Mouse (Mus musculus) embryonic facial prominence, embryonic 12.5 days (tissue): ENCODE measurements at regions not wholly inside any gene's neighbourhood (a gene's known extent, or its start where the extent isn't known, plus 50 kb on each side); places are given as distances from the start of the nearest gene placed in this dataset.

ENCODE experiments used
- ATAC-seq: fragments of 200-750 bp; cut with Nextera tagmentation; 2 replicates; pipeline ENCODE4 v1.8.0; 2017; ENCODE audit not compliant: insufficient number of reproducible peaks, insufficient read depth, low FRiP score, low TSS enrichment
- H3K27ac ChIP-seq: fragments of 300-500 bp; sonication (generic); 2 replicates; pipeline ENCODE4 v1.5.1; 2016; ENCODE audit warnings: mild to moderate bottlenecking
- H3K27me3 ChIP-seq: fragments of 300-500 bp; sonication (generic); 2 replicates; pipeline ENCODE4 v1.6.1; 2016; ENCODE audit warnings: mild to moderate bottlenecking, moderate library complexity
- H3K36me3 ChIP-seq: fragments of 300-500 bp; sonication (generic); 2 replicates; pipeline ENCODE4 v1.6.1; 2016; ENCODE audit warnings: mild to moderate bottlenecking
- H3K4me1 ChIP-seq: fragments of 300-500 bp; sonication (generic); 2 replicates; pipeline ENCODE4 v1.6.1; 2016
- H3K4me2 ChIP-seq: fragments of 300-500 bp; sonication (generic); replicated peaks from 2 replicates; pipeline ENCODE4 v1.6.1; 2016; ENCODE audit warnings: mild to moderate bottlenecking, moderate library complexity
- H3K4me3 ChIP-seq: fragments of 300-500 bp; sonication (generic); 2 replicates; pipeline ENCODE4 v1.5.1; 2016; ENCODE audit warnings: mild to moderate bottlenecking
- H3K9ac ChIP-seq: fragments of 300-500 bp; sonication (generic); 2 replicates; pipeline ENCODE4 v1.6.1; 2016; ENCODE audit warnings: mild to moderate bottlenecking, moderate library complexity
- H3K9me3 ChIP-seq: fragments of 300-500 bp; sonication (generic); 2 replicates; pipeline ENCODE4 v1.6.1; 2016; ENCODE audit warnings: mild to moderate bottlenecking, moderate library complexity
- WGBS: fragments of 180-500 bp; shearing (Covaris S2); methylation state at CpG from one replicate; pipeline ENCODE4 v1.1.7; 2016; 5-methylcytosine and 5-hydroxymethylcytosine counted together

- Histone ChIP-seq H3K4me3 (no peak overlapping the region), H3K27me3 (no peaks in the 10 kb centered on the region), H3K9ac (no peak overlapping the region), H3K27ac (no peak overlapping the region), H3K4me2 (no peak overlapping the region), H3K9me3 (no peaks in the 10 kb centered on the region), H3K36me3 (no peaks in the 10 kb centered on the region), H3K4me1 (no peaks in the 10 kb centered on the region)
- no peak for ATAC-seq
- WGBS = 92% methylated on average over 3 of the region's 3 CpGs
Observed at GRCm38 (mm10) chr13:37693617-37694016, 84.6 kb upstream of the Rreb1 start.

- Histone ChIP-seq H3K27me3 (no peaks in the 10 kb centered on the region), H3K27ac (no peak overlapping the region), H3K4me2 (no peak overlapping the region), H3K36me3 (no peaks in the 10 kb centered on the region), H3K4me3 (no peak overlapping the region), H3K9ac (no peak overlapping the region), H3K9me3 (no peaks in the 10 kb centered on the region), H3K4me1 (no peaks in the 10 kb centered on the region)
- ATAC-seq = no peak
- 63% methylated on average over 1 of the region's 1 CpGs for WGBS
Observed at GRCm38 (mm10) chr13:37704475-37704874, 73.7 kb upstream of the Rreb1 start.

DNA sequence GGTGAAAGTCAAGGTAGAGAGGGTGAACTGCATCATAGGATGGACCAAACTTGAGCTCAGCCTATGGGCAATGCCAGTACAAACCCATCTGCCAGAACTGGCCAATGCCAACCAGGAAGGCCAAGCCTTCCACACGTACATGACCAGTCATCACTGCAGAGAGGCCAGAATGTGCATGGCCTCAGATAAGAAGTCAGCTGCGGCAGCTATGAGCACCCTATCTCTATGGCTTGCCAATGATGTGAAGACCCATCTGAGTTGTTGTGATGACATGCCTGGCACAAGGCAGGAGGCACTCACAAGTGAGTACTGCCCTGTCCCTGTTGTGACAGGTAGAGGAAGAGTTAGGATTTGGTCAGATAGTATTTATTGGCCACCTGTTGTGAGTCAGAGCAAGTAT is 72.7 kb upstream of the Rreb1 start:
- no peaks in the 10 kb centered on the region for H3K9me3 ChIP-seq
- H3K9ac ChIP-seq = no peak overlapping the region
- 85% methylated on average over 2 of the region's 2 CpGs for WGBS
- no peak overlapping the region for H3K4me3 ChIP-seq
- no peak overlapping the region for H3K4me2 ChIP-seq
- ATAC-seq = no peak
- no peaks in the 10 kb centered on the region for H3K4me1 ChIP-seq
- no peak overlapping the region for H3K27ac ChIP-seq
- no peaks in the 10 kb centered on the region for H3K27me3 ChIP-seq
- no peaks in the 10 kb centered on the region for H3K36me3 ChIP-seq

DNA sequence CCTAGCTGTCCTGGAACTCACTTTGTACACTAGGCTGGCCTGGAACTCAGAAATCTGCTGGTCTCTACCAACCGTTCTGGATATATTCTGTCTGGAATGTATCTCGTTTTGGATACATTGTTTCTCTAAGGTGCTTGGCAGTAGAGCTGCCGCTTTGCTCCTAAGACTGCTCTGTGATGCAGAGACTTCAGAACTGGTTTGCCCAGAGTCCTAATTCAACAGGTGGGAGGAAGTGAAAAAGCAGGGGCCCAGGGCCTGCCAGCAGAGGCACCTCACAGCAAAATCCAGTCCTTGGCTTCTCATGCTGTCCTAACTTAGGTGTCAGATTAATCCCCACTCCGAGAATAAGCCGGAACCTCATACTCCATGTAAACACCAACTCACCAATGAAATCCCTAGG is 67.3 kb upstream of the Rreb1 start:
- no peak overlapping the region for H3K9ac ChIP-seq
- 79% methylated on average over 5 of the region's 5 CpGs for WGBS

GRCm38 (mm10) chr13:37712908-37713496 is 65.2 kb upstream of the Rreb1 start:
- ATAC-seq = no peak
- Histone ChIP-seq H3K27ac (no peak overlapping the region), H3K4me1 (no peaks in the 10 kb centered on the region), H3K4me3 (no peak overlapping the region), H3K9me3 (no peaks in the 10 kb centered on the region), H3K36me3 (no peaks in the 10 kb centered on the region), H3K9ac (no peak overlapping the region), H3K4me2 (no peak overlapping the region), H3K27me3 (no peaks in the 10 kb centered on the region)
- 79% methylated on average over 4 of the region's 4 CpGs for WGBS

More for the DNA sequence above, 67.3 kb upstream of the Rreb1 start:
- Histone ChIP-seq H3K36me3 (no peaks in the 10 kb centered on the region), H3K4me3 (no peak overlapping the region), H3K27ac (no peak overlapping the region), H3K4me2 (no peak overlapping the region), H3K9me3 (no peaks in the 10 kb centered on the region), H3K4me1 (no peaks in the 10 kb centered on the region), H3K27me3 (no peaks in the 10 kb centered on the region)
- no peak for ATAC-seq

DNA sequence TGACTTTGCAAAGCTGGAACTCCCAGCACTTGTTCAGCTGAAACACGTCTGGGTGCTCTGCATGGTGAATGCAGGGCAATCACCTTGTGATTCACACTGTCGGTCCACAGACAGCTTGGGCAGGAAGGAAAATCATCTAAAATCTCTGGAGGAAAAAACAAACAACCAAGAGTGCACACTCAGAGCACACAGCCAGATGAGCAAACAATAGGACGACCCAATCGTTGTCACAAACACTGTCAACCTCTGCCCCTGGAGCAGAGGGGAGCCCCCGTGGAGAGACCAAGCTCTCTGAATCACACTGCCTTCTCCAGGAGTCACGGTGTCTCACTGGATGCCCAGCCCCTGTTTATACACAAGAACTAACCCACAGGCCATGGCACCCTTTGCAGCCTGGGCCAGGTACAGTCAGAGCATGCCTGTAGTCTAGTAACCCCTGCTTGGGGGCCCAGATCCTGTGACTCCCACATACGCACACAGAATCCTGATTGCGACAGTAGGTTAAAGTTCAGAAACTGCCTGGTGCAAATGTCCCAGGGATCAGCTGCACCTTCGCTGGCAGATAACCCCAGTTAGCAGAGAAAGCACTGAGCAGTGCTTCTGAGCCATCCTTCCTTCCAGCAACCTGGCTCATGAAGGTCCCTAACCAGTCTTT is 63.0 kb upstream of the Rreb1 start:
- no peak overlapping the region for H3K4me3 ChIP-seq
- no peak overlapping the region for H3K4me2 ChIP-seq
- H3K27ac ChIP-seq = no peak overlapping the region
- no peak for ATAC-seq
- H3K9me3 ChIP-seq = no peaks in the 10 kb centered on the region
- no peaks in the 10 kb centered on the region for H3K27me3 ChIP-seq
- no peaks in the 10 kb centered on the region for H3K36me3 ChIP-seq
- no peak overlapping the region for H3K9ac ChIP-seq
- no peaks in the 10 kb centered on the region for H3K4me1 ChIP-seq
- WGBS = 48% methylated on average over 9 of the region's 9 CpGs

GRCm38 (mm10) chr13:37715770-37716693 is 62.2 kb upstream of the Rreb1 start:
- Histone ChIP-seq H3K4me2 (no peak overlapping the region), H3K4me3 (no peak overlapping the region), H3K27ac (no peak overlapping the region), H3K9ac (no peak overlapping the region), H3K4me1 (no peaks in the 10 kb centered on the region), H3K9me3 (no peaks in the 10 kb centered on the region), H3K36me3 (no peaks in the 10 kb centered on the region), H3K27me3 (no peaks in the 10 kb centered on the region)
- 80% methylated on average over 15 of the region's 15 CpGs for WGBS
- ATAC-seq = no peak

DNA sequence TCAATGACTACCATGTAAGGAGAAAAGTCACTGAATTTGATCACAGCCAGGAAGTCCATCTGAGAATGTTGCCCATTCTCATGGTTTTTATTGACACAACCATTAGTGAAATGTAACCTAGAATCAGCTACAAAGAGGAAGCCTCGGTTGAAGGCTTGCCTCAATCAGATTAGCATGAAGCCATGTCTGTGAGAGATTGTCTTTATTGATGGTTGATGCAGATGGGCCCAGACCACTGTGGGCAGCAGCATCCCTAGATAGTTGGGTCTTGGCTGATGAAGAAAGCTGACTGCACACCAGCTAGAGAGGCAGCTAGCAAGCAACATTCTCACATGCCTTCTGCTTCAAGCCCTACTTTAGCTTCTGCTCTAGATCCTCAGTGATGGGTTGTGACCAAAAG is 60.4 kb upstream of the Rreb1 start:
- no peaks in the 10 kb centered on the region for H3K36me3 ChIP-seq
- no peaks in the 10 kb centered on the region for H3K27me3 ChIP-seq
- no peaks in the 10 kb centered on the region for H3K9me3 ChIP-seq
- ATAC-seq = no peak
- no peak overlapping the region for H3K9ac ChIP-seq
- H3K4me1 ChIP-seq = no peaks in the 10 kb centered on the region
- H3K4me2 ChIP-seq = no peak overlapping the region
- WGBS = 83% methylated on average over 1 of the region's 1 CpGs
- no peak overlapping the region for H3K27ac ChIP-seq
- no peak overlapping the region for H3K4me3 ChIP-seq

DNA sequence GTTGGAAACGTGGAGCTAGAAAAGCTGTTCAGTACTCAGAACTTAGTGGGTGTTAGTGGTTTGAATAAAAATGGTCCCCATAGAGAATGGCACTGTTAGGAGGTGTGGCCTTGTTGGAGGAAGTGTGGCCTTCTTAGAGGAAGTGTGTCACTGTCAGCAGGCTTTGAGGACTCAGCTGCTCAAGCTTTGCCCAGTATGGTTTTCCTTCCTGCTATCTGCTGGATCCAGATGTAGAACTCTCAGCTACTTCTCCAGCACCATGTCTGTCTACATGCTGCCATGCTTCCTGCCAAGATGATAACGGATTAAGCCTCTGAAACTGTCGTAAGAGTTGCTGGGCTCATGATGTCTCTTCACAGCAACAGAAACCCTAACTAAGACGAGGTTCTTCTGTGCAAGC is 59.8 kb upstream of the Rreb1 start:
- Histone ChIP-seq H3K4me2 (no peak overlapping the region), H3K36me3 (no peaks in the 10 kb centered on the region), H3K4me1 (no peaks in the 10 kb centered on the region), H3K9ac (no peak overlapping the region), H3K27ac (no peak overlapping the region), H3K4me3 (no peak overlapping the region), H3K9me3 (no peaks in the 10 kb centered on the region), H3K27me3 (no peaks in the 10 kb centered on the region)
- WGBS = 77% methylated on average over 4 of the region's 4 CpGs
- no peak for ATAC-seq
